Mouse (Mus musculus): ENCODE data around the gene Zbtb42. TPM values are rescaled to one million over a fixed set of nuclear protein-coding genes. Genes with fewer than 3 reads are reported as not detected.

Gene Zbtb42
- polyA plus RNA-seq, 2 experiments from 2014 or later, result 2.8 to 2.9 TPM

Other genes starting within 250 kb of the Zbtb42 start
- gene A530016L24Rik, start 189.4 kb upstream of the Zbtb42 start, polyA plus RNA-seq (2017; shearing (Covaris generic)), result not detected
- not detected for gene Tmem179, start 162.1 kb upstream of the Zbtb42 start, polyA plus RNA-seq (2017; shearing (Covaris generic))
- gene Inf2, start 90.0 kb upstream of the Zbtb42 start, polyA plus RNA-seq (2017; shearing (Covaris generic)), result 10 to 100 TPM in 1 of 2 experiments, 1 to 10 TPM in 1; 9.1 to 12.2 TPM
- gene Adssl1, start 58.8 kb upstream of the Zbtb42 start, polyA plus RNA-seq (2017; shearing (Covaris generic)), result 1 to 10 TPM; 2.0 to 2.3 TPM
- 10 to 100 TPM; 30.9 to 37.1 TPM for gene Siva1, start 34.1 kb upstream of the Zbtb42 start, polyA plus RNA-seq (2017; shearing (Covaris generic))
- gene Akt1, start 3.9 kb upstream of the Zbtb42 start, polyA plus RNA-seq (2017; shearing (Covaris generic)), result 10 to 100 TPM; 14.6 to 18.4 TPM
- gene Cep170b, start 41.6 kb downstream of the Zbtb42 start, polyA plus RNA-seq (2017; shearing (Covaris generic)), result 1 to 10 TPM; 2.4 to 4.9 TPM
- gene Pld4, start 81.8 kb downstream of the Zbtb42 start, polyA plus RNA-seq (2017; shearing (Covaris generic)), result 1 to 10 TPM; 1.7 to 7.2 TPM
- not detected for gene Ahnak2, start 123.8 kb downstream of the Zbtb42 start, polyA plus RNA-seq (2017; shearing (Covaris generic))
- under 1 TPM in 1 of 2 experiments, not detected in 1; 0.22 TPM for gene Clba1, start 130.1 kb downstream of the Zbtb42 start, polyA plus RNA-seq (2017; shearing (Covaris generic))
- 10 to 100 TPM; 70.5 to 85.8 TPM for gene Cdca4, start 150.6 kb downstream of the Zbtb42 start, polyA plus RNA-seq (2017; shearing (Covaris generic))
- gene Gpr132, start 189.4 kb downstream of the Zbtb42 start, polyA plus RNA-seq (2017; shearing (Covaris generic)), result 100 to 1,000 TPM in 1 of 2 experiments, 10 to 100 TPM in 1; 79.5 to 107 TPM

Data from CD4-positive, CD25-positive, alpha-beta regulatory T cell, adult 4 months (primary cell).